Mouse (Mus musculus) stomach, embryonic 14.5 days (tissue): ENCODE measurements around the gene Slc9a9. TPM values are rescaled to one million over a fixed set of nuclear protein-coding genes. Genes with fewer than 3 reads are reported as not detected.

Experiments used
- ATAC-seq: fragments of 200-750 bp; cut with Nextera tagmentation; 2 replicates; pipeline ENCODE4 v1.8.0; 2017; ENCODE audit warnings: low read depth, moderate TSS enrichment; ENCODE audit not compliant: insufficient number of reproducible peaks, insufficient read depth, low FRiP score
- H3K27ac ChIP-seq: fragments of 300-500 bp; sonication (generic); 2 replicates; pipeline ENCODE4 v1.5.1; 2014; ENCODE audit warnings: mild to moderate bottlenecking, low read length, moderate library complexity, mixed read lengths
- H3K27me3 ChIP-seq: fragments of 300-500 bp; sonication (generic); 2 replicates; pipeline ENCODE4 v1.6.1; 2014; ENCODE audit warnings: low read length, control low read depth, mixed read lengths; ENCODE audit not compliant: control insufficient read depth, insufficient read depth
- H3K36me3 ChIP-seq: fragments of 300-500 bp; sonication (generic); 2 replicates; pipeline ENCODE4 v1.6.1; 2014; ENCODE audit warnings: mild to moderate bottlenecking, control low read depth, low read length, moderate library complexity, mixed read lengths; ENCODE audit not compliant: control insufficient read depth, insufficient read depth
- H3K4me1 ChIP-seq: fragments of 300-500 bp; sonication (generic); 2 replicates; pipeline ENCODE4 v1.6.1; 2014; ENCODE audit warnings: low read length, control low read depth, mixed read lengths; ENCODE audit not compliant: control insufficient read depth, insufficient read depth
- H3K4me2 ChIP-seq: fragments of 300-500 bp; sonication (generic); replicated peaks from 2 replicates; pipeline ENCODE4 v1.6.1; 2014; ENCODE audit warnings: low read depth, low read length, control low read depth
- H3K4me3 ChIP-seq: fragments of 300-500 bp; sonication (generic); 2 replicates; pipeline ENCODE4 v1.5.1; 2014; ENCODE audit warnings: low read depth, low read length, control low read depth
- H3K9ac ChIP-seq: fragments of 300-500 bp; sonication (generic); replicated peaks from 2 replicates; pipeline ENCODE4 v1.6.1; 2014; ENCODE audit warnings: low read depth, mild to moderate bottlenecking, control low read depth, low read length, moderate library complexity, mixed read lengths
- H3K9me3 ChIP-seq: fragments of 300-500 bp; sonication (generic); 2 replicates; pipeline ENCODE4 v1.6.1; 2016; ENCODE audit warnings: low read depth, low read length, control low read depth; ENCODE audit not compliant: control insufficient read depth
- WGBS: fragments of 180-500 bp; shearing (Covaris S2); extraction: QIAGEN DNeasy Blood & Tissue Kit; methylation state at CpG from one replicate; pipeline ENCODE4 v1.1.7; 2014; 5-methylcytosine and 5-hydroxymethylcytosine counted together
- polyA plus RNA-seq: library from polyadenylated mRNA; unstranded; fragments of >200 nt; fragmentation: Nextera tagmentation; extraction: Ambion mirVana; gene quantifications from 2 replicates; pipeline ENCODE4 v1.2.1, GENCODE M21; 2014

The Slc9a9 gene
- polyA plus RNA-seq, 1 experiment from 2014 or later = 4.2 TPM

DNA sequence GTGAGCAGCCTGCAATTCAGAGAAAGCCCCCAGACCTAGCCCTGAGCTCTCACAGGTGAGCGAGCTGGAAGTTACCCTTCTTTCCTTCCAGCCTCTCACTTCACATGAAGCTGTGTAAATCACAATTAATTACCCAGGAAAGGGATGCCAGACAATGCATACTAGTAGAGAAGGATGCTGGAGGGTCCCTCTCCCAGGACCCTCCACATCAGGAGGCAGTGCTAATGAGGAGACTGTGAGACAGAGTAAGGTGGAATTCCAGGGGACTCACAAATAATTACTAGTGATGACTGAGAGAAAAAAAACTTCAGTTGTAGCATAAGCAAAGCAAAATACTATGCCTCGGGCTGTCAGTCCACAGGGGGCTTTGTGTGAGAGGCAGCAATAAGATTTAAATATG is 492.0 kb downstream of the Slc9a9 start:
- H3K27me3 ChIP-seq = no peaks in the 10 kb centered on the region
- H3K4me1 ChIP-seq = no peaks in the 10 kb centered on the region
- H3K9ac ChIP-seq = no peak overlapping the region
- no peak for ATAC-seq
- no peak overlapping the region for H3K4me2 ChIP-seq
- no peak overlapping the region for H3K27ac ChIP-seq
- 67% methylated on average over 2 of the region's 2 CpGs for WGBS
- no peaks in the 10 kb centered on the region for H3K36me3 ChIP-seq
- H3K9me3 ChIP-seq = no peaks in the 10 kb centered on the region
- H3K4me3 ChIP-seq = no peak overlapping the region

DNA sequence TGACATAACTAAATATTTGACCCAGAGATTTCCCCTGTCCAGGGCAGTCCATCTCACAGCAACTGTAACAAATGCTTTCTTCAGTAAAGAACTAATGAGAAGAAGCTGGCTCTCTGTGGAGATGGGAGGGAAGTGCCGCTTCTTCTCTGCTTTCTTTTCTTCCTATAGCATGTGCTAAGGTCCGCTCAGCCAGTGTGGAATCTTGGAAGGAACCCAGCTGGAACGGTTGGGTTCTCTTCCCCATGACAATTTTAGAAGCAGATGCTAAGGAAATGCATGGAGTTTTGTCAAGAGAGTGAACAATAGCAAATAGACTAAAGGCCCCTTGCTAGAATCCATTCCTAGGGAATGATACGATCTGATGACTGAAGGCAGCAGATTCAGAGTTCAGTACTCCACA is 496.5 kb downstream of the Slc9a9 start:
- H3K9me3 ChIP-seq = no peaks in the 10 kb centered on the region
- H3K36me3 ChIP-seq = no peaks in the 10 kb centered on the region
- no peaks in the 10 kb centered on the region for H3K27me3 ChIP-seq
- WGBS = 76% methylated on average over 4 of the region's 4 CpGs
- no peak overlapping the region for H3K4me3 ChIP-seq
- no peak overlapping the region for H3K27ac ChIP-seq
- no peak overlapping the region for H3K4me2 ChIP-seq
- ATAC-seq = no peak
- no peaks in the 10 kb centered on the region for H3K4me1 ChIP-seq
- H3K9ac ChIP-seq = no peak overlapping the region

DNA sequence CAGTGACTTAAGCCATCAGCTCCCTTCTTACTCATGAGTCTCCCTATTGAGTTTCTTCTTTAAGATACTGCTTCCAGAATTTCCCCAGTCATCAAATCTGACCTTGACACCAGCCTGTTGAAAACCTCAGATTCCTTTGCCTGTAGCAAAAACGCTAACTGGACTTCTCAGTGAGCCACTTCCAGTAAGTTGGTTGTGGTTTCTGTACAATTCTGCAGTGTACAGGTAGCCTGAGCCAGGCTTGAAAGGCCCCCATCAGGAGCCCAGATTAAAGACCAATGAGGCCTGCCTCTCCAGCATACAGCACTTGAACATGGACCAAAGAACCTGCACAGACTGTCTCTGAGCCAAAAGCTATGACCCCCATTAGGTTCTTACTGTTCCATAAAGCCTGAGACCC is 498.1 kb downstream of the Slc9a9 start:
- H3K27me3 ChIP-seq = no peaks in the 10 kb centered on the region
- no peak overlapping the region for H3K4me3 ChIP-seq
- H3K4me2 ChIP-seq = no peak overlapping the region
- no peak for ATAC-seq
- H3K9ac ChIP-seq = no peak overlapping the region
- WGBS = 63% methylated on average over 1 of the region's 1 CpGs
- no peaks in the 10 kb centered on the region for H3K4me1 ChIP-seq
- no peaks in the 10 kb centered on the region for H3K9me3 ChIP-seq
- no peak overlapping the region for H3K27ac ChIP-seq
- no peaks in the 10 kb centered on the region for H3K36me3 ChIP-seq

DNA sequence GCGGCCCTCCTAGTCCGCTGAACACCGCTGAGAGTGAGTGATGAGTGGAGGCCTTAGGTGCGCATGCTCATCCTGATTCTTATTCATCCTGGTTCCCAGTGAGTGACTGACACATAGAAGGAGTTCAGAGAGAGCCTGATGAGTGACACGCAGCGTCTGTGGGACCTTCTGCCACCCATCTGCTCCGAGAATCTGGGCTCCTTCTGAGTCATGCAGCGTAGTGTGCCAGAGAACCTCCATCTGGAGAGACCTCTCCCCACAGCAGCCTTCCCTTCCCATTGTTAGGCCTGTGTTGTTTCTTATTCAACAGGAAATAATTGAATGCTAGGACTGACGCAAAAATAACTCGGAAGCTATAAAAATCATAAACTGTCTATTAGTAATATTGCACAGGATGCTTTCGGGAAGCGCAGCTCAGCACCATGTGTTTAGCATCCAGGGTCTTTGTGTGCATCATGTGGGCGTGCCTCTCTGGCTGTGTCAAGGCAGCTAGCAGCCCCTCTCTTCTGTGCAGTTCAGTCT is 498.8 kb downstream of the Slc9a9 start:
- no peak; the same call in 1 of the 2 replicates for ATAC-seq

DNA sequence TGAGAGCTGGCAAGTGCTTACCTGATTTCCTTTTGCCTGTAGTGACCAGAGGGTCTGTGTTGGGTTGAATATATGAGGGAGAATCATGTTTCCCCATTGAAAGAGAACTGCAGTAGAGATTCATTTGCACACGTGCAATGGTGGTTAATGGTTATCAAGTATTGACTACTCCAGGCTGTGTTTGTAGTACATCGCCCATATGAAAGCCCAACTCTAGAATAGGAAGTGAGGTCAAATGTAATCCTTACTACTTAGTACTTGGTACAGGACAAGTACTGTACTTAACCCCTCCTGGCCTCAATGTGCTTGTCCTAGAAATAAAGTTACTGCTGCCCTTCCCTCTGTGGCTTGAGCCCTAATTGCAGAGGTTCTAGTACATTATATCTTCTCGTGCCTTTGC is 508.5 kb downstream of the Slc9a9 start:
- Histone ChIP-seq H3K9ac (no peak overlapping the region), H3K9me3 (no peaks in the 10 kb centered on the region), H3K4me2 (no peak overlapping the region), H3K36me3 (no peaks in the 10 kb centered on the region), H3K4me1 (peaks cover 5% of the 10 kb centered on the region; the same call in 1 of the 2 replicates), H3K27ac (no peak overlapping the region), H3K27me3 (no peaks in the 10 kb centered on the region), H3K4me3 (no peak overlapping the region)
- WGBS = 83% methylated on average over 3 of the region's 3 CpGs
- no peak for ATAC-seq

More for the DNA sequence above, 498.8 kb downstream of the Slc9a9 start:
- H3K4me2 ChIP-seq = no peak overlapping the region
- H3K9ac ChIP-seq = no peak overlapping the region
- H3K4me1 ChIP-seq = no peaks in the 10 kb centered on the region
- H3K9me3 ChIP-seq = no peaks in the 10 kb centered on the region
- no peak overlapping the region for H3K27ac ChIP-seq
- 80% methylated on average over 13 of the region's 13 CpGs for WGBS
- no peaks in the 10 kb centered on the region for H3K36me3 ChIP-seq
- H3K4me3 ChIP-seq = no peak overlapping the region
- H3K27me3 ChIP-seq = no peaks in the 10 kb centered on the region

DNA sequence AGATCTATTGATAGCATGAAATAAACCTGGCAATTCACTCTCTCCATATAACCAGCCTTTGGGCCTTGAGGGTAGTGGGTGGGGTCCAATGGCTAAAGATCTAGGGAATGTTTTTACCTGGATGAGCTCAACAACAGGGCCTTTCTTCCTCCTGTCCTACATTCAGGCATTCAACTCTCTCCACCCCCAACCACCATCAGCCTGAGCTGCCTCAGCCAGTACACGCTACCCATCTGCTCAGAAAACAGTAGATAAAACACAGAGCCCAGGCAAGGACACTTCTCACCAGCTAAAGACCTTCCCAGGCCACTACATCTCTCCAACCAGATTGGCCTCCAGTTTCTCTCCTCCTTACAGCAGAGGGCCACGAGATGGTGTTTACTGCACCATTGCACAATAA is 510.3 kb downstream of the Slc9a9 start:
- Histone ChIP-seq H3K27ac (no peak overlapping the region), H3K36me3 (no peaks in the 10 kb centered on the region), H3K4me2 (no peak overlapping the region), H3K27me3 (no peaks in the 10 kb centered on the region), H3K9ac (no peak overlapping the region), H3K4me1 (peaks cover 5% of the 10 kb centered on the region; the same call in 1 of the 2 replicates), H3K9me3 (no peaks in the 10 kb centered on the region), H3K4me3 (no peak overlapping the region)
- ATAC-seq = no peak
- WGBS = 82% methylated on average over 2 of the region's 2 CpGs

DNA sequence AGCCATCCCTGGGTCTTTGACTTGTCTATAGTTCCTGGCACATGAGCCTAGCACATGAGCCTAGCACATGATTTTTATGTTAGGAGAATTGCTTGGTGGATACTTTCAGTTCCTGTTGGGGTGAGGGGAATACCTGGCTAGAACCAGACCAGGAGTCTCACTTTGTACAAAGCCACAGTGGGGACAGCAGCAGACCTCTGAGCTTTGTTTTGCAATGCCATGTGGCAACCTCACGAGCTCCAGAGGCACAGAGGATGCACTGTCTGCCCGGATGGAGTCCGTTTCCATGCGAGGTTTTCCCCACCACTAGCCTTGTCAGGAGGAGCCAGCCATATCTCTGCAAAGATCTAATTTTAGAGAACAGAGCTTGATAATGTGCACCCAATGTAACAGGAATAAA is 510.9 kb downstream of the Slc9a9 start:
- H3K36me3 ChIP-seq = no peaks in the 10 kb centered on the region
- no peak overlapping the region for H3K27ac ChIP-seq
- ATAC-seq = no peak
- 77% methylated on average over 4 of the region's 4 CpGs for WGBS
- H3K9ac ChIP-seq = no peak overlapping the region
- no peaks in the 10 kb centered on the region for H3K27me3 ChIP-seq
- H3K4me3 ChIP-seq = no peak overlapping the region
- H3K4me1 ChIP-seq = peaks cover 5% of the 10 kb centered on the region; the same call in 1 of the 2 replicates
- H3K9me3 ChIP-seq = no peaks in the 10 kb centered on the region
- no peak overlapping the region for H3K4me2 ChIP-seq

DNA sequence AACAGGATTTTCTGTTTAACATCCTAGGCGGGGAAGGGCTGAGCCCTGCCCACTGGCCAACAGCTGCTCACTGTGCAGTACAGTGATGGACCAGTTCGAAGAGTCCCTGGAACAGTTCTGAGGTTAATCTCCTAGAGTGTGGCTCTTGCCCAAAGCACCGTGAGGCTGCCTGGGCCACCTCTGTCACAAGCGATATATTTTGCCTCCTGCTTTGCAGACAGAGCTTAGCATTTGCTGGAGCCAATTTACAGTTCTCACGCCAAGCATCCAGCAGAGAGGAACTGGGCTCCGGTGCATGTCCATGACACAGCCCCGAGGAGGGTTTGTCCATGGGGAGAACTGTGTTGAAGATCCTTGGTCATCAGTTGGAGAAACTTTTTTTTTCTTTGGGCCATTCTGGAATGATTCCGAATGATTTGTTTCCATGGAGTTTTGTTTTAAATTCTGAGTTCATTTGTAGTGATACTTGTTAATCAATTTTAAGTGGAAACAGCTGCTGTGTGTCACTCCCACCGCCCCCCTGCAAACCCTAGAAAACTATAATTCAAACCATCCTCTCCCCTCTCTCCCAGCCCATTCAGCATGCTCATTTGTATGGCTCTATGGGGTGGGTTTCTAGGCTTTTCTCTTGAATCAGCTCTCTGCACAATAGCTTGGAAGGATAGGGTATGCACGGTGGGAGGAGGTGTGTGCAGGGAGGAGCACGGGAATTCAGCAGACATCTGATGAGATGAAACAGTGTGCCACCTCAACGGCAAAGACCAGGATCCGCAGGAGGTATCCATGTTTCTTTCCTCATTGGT is 511.7 kb downstream of the Slc9a9 start:
- Histone ChIP-seq H3K4me1 (peaks cover 5% of the 10 kb centered on the region; the same call in 1 of the 2 replicates), H3K4me2 (no peak overlapping the region), H3K9ac (no peak overlapping the region), H3K27me3 (no peaks in the 10 kb centered on the region), H3K27ac (no peak overlapping the region), H3K36me3 (no peaks in the 10 kb centered on the region), H3K9me3 (no peaks in the 10 kb centered on the region), H3K4me3 (no peak overlapping the region)
- ATAC-seq = 0 out of 2 replicates have a peak, but pooled peaks have one; percentile 26
- 58% methylated on average over 13 of the region's 13 CpGs for WGBS
